Mouse (Mus musculus): Measurements from ENCODE around the gene Usp53. TPM values are rescaled to one million over a fixed set of nuclear protein-coding genes. Genes with fewer than 3 reads are reported as not detected.

Gene Usp53
- total and polyA plus RNA-seq, 2 experiments from 2014 or later, result 11.9 to 19.2 TPM

DNA sequence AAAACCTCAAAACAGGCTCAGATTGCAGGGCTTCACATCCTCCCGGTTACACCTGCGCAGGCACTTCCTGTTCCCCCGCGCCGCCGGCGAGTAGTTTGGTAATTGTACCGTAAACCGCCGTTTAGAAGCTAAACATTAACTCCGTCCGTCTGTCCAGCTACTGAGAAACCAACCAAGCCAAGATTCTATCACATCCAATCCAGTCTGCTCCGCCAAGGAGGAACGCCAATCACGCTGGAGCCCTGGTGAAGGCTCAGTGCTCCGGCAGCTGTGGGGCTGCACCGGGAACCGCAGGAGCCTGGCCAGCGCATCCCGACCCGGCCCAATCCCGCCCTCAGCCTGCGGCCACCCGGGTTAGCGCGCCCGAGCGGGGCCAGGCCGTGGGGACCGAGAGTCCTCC lies 461 bp downstream of the Usp53 start:
- no peak for TF ChIP-seq CTCF (IDR thresholded peaks at IDR 0.05; ENCODE audit: low read depth)
- ATAC-seq, result peak; percentile 78
- Histone ChIP-seq H3K36me3 (ENCODE audit: insufficient read depth) (no peaks in the 10 kb centered on the region), H3K9me3 (ENCODE audit: low read length) (no peaks in the 10 kb centered on the region), H3K4me2 (ENCODE audit: low read depth) (peak overlapping the region; percentile 76), H3K27ac (ENCODE audit: low read depth, low read length) (peak overlapping the region; percentile 95), H3K4me1 (ENCODE audit: insufficient read depth) (no peaks in the 10 kb centered on the region), H3K27me3 (ENCODE audit: insufficient read depth, low read length) (no peaks in the 10 kb centered on the region), H3K4me3 (ENCODE audit: low read depth, low read length) (peak overlapping the region; percentile 96), H3K9ac (peak overlapping the region; percentile 95)
- peak; percentile 79 for DNase-seq
- under 1% methylated on average over 30 of the region's 30 CpGs for WGBS

DNA sequence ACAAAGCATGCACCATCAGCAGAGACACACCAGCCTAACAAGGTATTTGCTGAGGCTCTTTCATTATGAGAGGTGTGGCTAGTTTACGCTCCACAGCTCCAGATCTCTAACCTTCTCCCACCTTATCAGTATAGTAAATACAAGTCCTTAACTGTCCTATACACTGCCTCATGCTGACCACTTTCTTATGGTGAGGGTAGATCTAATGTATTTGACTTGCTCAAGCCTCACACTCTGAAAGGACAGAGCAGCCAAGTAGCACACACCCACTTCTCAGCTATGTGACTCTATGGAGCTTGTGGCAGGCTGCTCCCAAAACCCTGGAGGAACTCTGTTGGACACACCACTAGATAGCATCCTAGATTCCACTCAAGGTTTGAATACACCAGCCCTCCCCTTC lies 8.3 kb downstream of the Usp53 start:
- no peak overlapping the region for H3K4me3 ChIP-seq (ENCODE audit: low read depth, low read length)
- ATAC-seq (no peak), DNase-seq (no peak)
- no peaks in the 10 kb centered on the region for H3K27me3 ChIP-seq (ENCODE audit: insufficient read depth, low read length)
- no peaks in the 10 kb centered on the region for H3K36me3 ChIP-seq (ENCODE audit: insufficient read depth)
- H3K4me2 ChIP-seq (ENCODE audit: low read depth), result no peak overlapping the region
- H3K4me1 ChIP-seq (ENCODE audit: insufficient read depth), result no peaks in the 10 kb centered on the region
- no peak for TF ChIP-seq CTCF (IDR thresholded peaks at IDR 0.05; ENCODE audit: low read depth)
- no peaks in the 10 kb centered on the region for H3K9me3 ChIP-seq (ENCODE audit: low read length)
- H3K9ac ChIP-seq, result no peak overlapping the region
- 97% methylated on average over 1 of the region's 1 CpGs for WGBS
- no peak overlapping the region for H3K27ac ChIP-seq (ENCODE audit: low read depth, low read length)

DNA sequence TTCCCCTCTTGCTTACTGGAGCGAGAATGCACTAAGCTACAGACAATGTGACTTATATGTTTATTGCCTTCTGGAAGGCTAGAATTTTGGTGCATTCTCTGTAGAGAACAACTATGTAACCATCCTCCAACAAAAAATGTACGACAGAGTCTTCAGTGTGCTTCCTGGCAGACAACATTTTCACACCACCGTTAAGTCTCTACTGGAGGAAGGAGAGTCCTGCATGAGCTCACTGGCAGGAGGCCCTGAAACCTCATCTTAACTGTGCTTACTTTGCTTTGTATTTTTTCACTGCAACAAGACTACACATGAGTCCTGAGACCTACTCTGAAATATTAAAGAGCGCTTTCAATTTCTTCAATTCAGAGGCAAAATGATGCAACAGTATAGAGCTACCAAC lies 8.9 kb downstream of the Usp53 start:
- H3K27me3 ChIP-seq (ENCODE audit: insufficient read depth, low read length), result no peaks in the 10 kb centered on the region
- no peak overlapping the region for H3K4me3 ChIP-seq (ENCODE audit: low read depth, low read length)
- H3K9me3 ChIP-seq (ENCODE audit: low read length), result no peaks in the 10 kb centered on the region
- H3K4me1 ChIP-seq (ENCODE audit: insufficient read depth), result no peaks in the 10 kb centered on the region
- H3K4me2 ChIP-seq (ENCODE audit: low read depth), result no peak overlapping the region
- no peak overlapping the region for H3K9ac ChIP-seq
- H3K27ac ChIP-seq (ENCODE audit: low read depth, low read length), result no peak overlapping the region
- H3K36me3 ChIP-seq (ENCODE audit: insufficient read depth), result no peaks in the 10 kb centered on the region
- TF ChIP-seq CTCF (IDR thresholded peaks at IDR 0.05; ENCODE audit: low read depth), result no peak
- no peak for DNase-seq
- WGBS, result 63% methylated on average over 4 of the region's 4 CpGs
- no peak for ATAC-seq

DNA sequence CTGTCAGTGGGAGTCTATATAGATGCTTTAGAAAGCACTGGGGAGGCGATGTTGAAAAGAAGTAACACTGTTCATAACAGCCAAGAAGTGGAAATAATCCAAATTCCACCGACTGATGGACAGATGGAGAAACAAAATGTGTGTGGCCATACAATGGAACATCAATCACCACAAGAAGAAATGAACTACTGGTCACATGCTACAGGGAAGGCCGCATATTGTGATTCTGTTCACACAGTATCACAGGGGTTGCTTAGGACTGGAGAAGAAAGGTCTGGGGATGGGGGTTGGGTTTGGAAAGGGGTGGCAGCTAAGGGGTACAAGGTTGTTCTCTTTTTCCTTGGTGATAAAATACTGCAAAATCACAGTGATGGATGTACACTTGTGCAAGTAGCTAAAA lies 9.5 kb downstream of the Usp53 start:
- Histone ChIP-seq H3K4me3 (ENCODE audit: low read depth, low read length) (no peak overlapping the region), H3K27ac (ENCODE audit: low read depth, low read length) (no peak overlapping the region), H3K9ac (no peak overlapping the region), H3K9me3 (ENCODE audit: low read length) (no peaks in the 10 kb centered on the region), H3K4me1 (ENCODE audit: insufficient read depth) (no peaks in the 10 kb centered on the region), H3K36me3 (ENCODE audit: insufficient read depth) (no peaks in the 10 kb centered on the region), H3K27me3 (ENCODE audit: insufficient read depth, low read length) (no peaks in the 10 kb centered on the region), H3K4me2 (ENCODE audit: low read depth) (no peak overlapping the region)
- ATAC-seq (peak; percentile 73), DNase-seq (no peak)
- TF ChIP-seq CTCF (IDR thresholded peaks at IDR 0.05; ENCODE audit: low read depth), result no peak
- 19% methylated on average over 3 of the region's 3 CpGs for WGBS

DNA sequence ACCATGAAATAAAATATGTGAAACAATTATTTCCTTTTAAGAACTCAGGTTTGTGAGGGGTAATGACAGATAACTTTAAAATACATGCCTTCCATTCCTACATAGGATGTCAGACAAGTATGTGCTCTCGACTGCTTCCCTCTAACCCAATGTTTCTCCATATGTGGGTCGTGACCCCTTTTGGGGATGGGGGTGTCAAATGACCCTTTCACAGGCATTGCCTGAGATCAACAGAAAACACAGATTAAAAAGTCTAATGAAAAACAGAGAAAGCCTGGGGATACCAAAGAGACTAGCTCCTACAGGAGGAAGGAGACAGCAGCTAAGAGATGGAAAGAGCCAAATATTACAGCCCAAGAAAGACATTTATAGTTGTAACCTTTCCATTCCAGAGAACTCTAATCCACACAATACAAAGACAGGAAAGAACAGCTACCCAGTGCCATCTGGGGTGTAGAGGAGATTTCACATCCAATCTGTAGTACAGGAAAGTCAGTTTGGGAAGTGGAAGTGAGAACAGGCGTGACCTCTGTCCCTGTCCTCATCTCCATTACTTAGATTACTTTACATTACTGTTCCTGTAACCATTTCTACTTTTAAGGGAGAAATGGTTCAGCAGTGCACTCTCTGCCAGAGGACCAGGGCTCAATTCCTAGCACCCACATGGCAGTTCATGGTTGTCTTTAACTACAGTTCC lies 12.0 kb downstream of the Usp53 start:
- H3K27ac ChIP-seq (ENCODE audit: low read depth, low read length), result no peak overlapping the region
- no peaks in the 10 kb centered on the region for H3K4me1 ChIP-seq (ENCODE audit: insufficient read depth)
- TF ChIP-seq CTCF (IDR thresholded peaks at IDR 0.05; ENCODE audit: low read depth), result no peak
- H3K27me3 ChIP-seq (ENCODE audit: insufficient read depth, low read length), result no peaks in the 10 kb centered on the region
- H3K4me2 ChIP-seq (ENCODE audit: low read depth), result no peak overlapping the region
- H3K9me3 ChIP-seq (ENCODE audit: low read length), result no peaks in the 10 kb centered on the region
- ATAC-seq (no peak), DNase-seq (no peak)
- H3K4me3 ChIP-seq (ENCODE audit: low read depth, low read length), result no peak overlapping the region
- peaks cover 6% of the 10 kb centered on the region for H3K36me3 ChIP-seq (ENCODE audit: insufficient read depth)
- WGBS, result 78% methylated on average over 3 of the region's 3 CpGs
- no peak overlapping the region for H3K9ac ChIP-seq

DNA sequence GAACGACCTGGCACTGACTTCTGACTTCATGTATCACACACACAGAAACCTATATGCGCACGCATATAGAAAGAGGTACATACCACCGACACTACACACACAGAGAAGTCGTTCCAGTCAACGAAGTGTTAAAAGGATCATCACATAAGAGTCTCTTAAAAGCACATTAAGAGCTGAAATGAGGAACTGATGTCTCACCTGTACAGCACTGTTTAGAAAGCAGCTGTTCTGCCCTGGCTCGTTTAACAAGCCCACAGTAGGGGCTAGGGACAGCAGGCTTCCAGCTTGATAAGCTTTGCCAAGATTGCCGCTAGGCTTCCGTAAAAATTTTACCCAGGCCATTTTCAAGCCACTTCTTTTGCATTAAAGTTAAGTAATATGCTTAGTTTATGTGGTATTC lies 15.9 kb downstream of the Usp53 start:
- no peak for ATAC-seq
- TF ChIP-seq CTCF (IDR thresholded peaks at IDR 0.05; ENCODE audit: low read depth), result no peak
- no peak for DNase-seq

DNA sequence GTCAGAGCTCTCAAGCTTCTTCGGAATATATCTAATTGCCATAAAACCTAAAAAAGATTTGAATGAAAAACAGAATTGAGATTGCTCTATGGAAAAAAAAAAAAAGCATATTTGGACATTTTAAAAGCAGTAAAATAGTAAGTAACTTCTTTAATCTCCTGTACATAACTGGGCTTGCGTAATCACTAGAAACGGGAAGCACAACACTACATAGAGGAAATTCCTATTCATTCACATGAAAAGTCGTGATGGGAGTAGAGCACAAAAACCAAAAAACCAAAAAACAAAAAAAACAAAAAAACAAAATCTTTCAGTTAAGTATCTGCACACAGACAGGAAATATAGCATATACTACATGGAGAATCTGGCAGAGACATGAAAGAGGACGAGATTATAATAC lies 20.0 kb downstream of the Usp53 start:
- Histone ChIP-seq H3K4me3 (ENCODE audit: low read depth, low read length) (no peak overlapping the region), H3K9ac (no peak overlapping the region), H3K4me2 (ENCODE audit: low read depth) (no peak overlapping the region), H3K9me3 (ENCODE audit: low read length) (no peaks in the 10 kb centered on the region), H3K36me3 (ENCODE audit: insufficient read depth) (peaks cover 9% of the 10 kb centered on the region), H3K27me3 (ENCODE audit: insufficient read depth, low read length) (no peaks in the 10 kb centered on the region), H3K4me1 (ENCODE audit: insufficient read depth) (no peaks in the 10 kb centered on the region), H3K27ac (ENCODE audit: low read depth, low read length) (no peak overlapping the region)
- 91% methylated on average over 5 of the region's 5 CpGs for WGBS
- no peak for ATAC-seq
- DNase-seq, result no peak
- no peak for TF ChIP-seq CTCF (IDR thresholded peaks at IDR 0.05; ENCODE audit: low read depth)

More for the DNA sequence above, 15.9 kb downstream of the Usp53 start:
- H3K4me1 ChIP-seq (ENCODE audit: insufficient read depth), result no peaks in the 10 kb centered on the region
- no peaks in the 10 kb centered on the region for H3K27me3 ChIP-seq (ENCODE audit: insufficient read depth, low read length)
- H3K9ac ChIP-seq, result no peak overlapping the region
- H3K4me2 ChIP-seq (ENCODE audit: low read depth), result no peak overlapping the region
- no peak overlapping the region for H3K27ac ChIP-seq (ENCODE audit: low read depth, low read length)
- H3K4me3 ChIP-seq (ENCODE audit: low read depth, low read length), result no peak overlapping the region
- no peaks in the 10 kb centered on the region for H3K9me3 ChIP-seq (ENCODE audit: low read length)
- 88% methylated on average over 9 of the region's 9 CpGs for WGBS
- peaks cover 6% of the 10 kb centered on the region for H3K36me3 ChIP-seq (ENCODE audit: insufficient read depth)
